Comparison of ENCODE assay signal across 14 mouse cellular contexts in genomic region chr4:132804331-132804730, GRCm38 (mm10). TPM values are rescaled to one million over a fixed set of nuclear protein-coding genes. Genes with fewer than 3 reads are reported as not detected.
DNase-seq lines count a peak whose midpoint lies in the region; ATAC-seq lines count a peak whose summit lies in the region.
"Had no signal": no experiment of that assay in that cellular context is flagged by ENCODE, and none has a peak within 500 bp of the region (broad histone marks: within the 10 kb centered on the region; RNA-seq: fewer than 3 reads in every experiment).

No protein-coding gene starts in this region.

- intact Hi-C loops in heart, postnatal 14 days (cut with DNase I) = no loop called here

- ATAC-seq in liver, embryonic 11.5 days (replicated peaks; ENCODE audit: low FRiP score) = no peak
- ATAC-seq in granulocyte monocyte progenitor cell, adult 5-6 weeks (replicated peaks; ENCODE audit: poor library complexity, severe bottlenecking) = peak; percentile 82
- ATAC-seq in midbrain, embryonic 16.5 days = no peak
- ATAC-seq: intestine, postnatal 0 days; Patski had no signal

- no peaks in the 10 kb centered on the region for H3K9me3 ChIP-seq in liver, embryonic 11.5 days (ENCODE audit: control insufficient read depth, low read length)
- no peaks in the 10 kb centered on the region for H3K9me3 ChIP-seq in midbrain, embryonic 16.5 days (replicated peaks; ENCODE audit: control insufficient read depth, low read length, poor library complexity, severe bottlenecking)
- H3K9me3 ChIP-seq: embryonic facial prominence, embryonic 13.5 days; heart, embryonic 10.5 days; limb, embryonic 10.5 days had no signal

- 65% methylated on average over 6 of the region's 6 CpGs for WGBS in liver, embryonic 11.5 days
- 94% methylated on average over 6 of the region's 6 CpGs for WGBS in midbrain, embryonic 16.5 days

- DNase-seq in liver = peak; percentile 29
- DNase-seq in liver, embryonic 11.5 days (ENCODE audit: low spot score) = no peak
- DNase-seq in B cell, adult 2 months = peak; percentile 63 to 66
- peak; percentile 42 to 65 for DNase-seq in monocyte, adult 2 months (ENCODE audit: low read depth in 1 of 2, low spot score in 2 of 2)
- no peak for DNase-seq in adrenal gland, postnatal 14 days
- DNase-seq in heart, postnatal 14 days = no peak
- DNase-seq: cerebellum, postnatal 10 days had no signal

- H3K4me3 ChIP-seq in liver, embryonic 11.5 days (ENCODE audit: low read depth, low read length) = no peak overlapping the region
- H3K4me3 ChIP-seq in midbrain, embryonic 16.5 days (ENCODE audit: low read depth, low read length) = no peak overlapping the region
- H3K4me3 ChIP-seq: embryonic facial prominence, embryonic 13.5 days; heart, embryonic 10.5 days; limb, embryonic 10.5 days had no signal

- H3K9ac ChIP-seq in liver, embryonic 11.5 days (ENCODE audit: low read depth, low read length) = no peak overlapping the region
- no peak overlapping the region for H3K9ac ChIP-seq in midbrain, embryonic 16.5 days (ENCODE audit: low read depth, low read length)
- H3K9ac ChIP-seq: embryonic facial prominence, embryonic 13.5 days had no signal

- H3K27me3 ChIP-seq in liver, embryonic 11.5 days (replicated peaks; ENCODE audit: control insufficient read depth, insufficient read depth, low read length) = no peaks in the 10 kb centered on the region
- H3K27me3 ChIP-seq in midbrain, embryonic 16.5 days (ENCODE audit: control insufficient read depth, insufficient read depth, low read depth, low read length) = no peaks in the 10 kb centered on the region
- H3K27me3 ChIP-seq: embryonic facial prominence, embryonic 13.5 days; Patski had no signal

- H3K36me3 ChIP-seq in liver, embryonic 11.5 days (ENCODE audit: control insufficient read depth, insufficient read depth, low read length) = no peaks in the 10 kb centered on the region
- no peaks in the 10 kb centered on the region for H3K36me3 ChIP-seq in midbrain, embryonic 16.5 days (ENCODE audit: control insufficient read depth, insufficient read depth, low read length)
- H3K36me3 ChIP-seq: embryonic facial prominence, embryonic 13.5 days; heart, embryonic 10.5 days; limb, embryonic 10.5 days had no signal

- no peak overlapping the region for H3K4me2 ChIP-seq in liver, embryonic 11.5 days
- H3K4me2 ChIP-seq in midbrain, embryonic 16.5 days (ENCODE audit: low read length) = no peak overlapping the region
- H3K4me2 ChIP-seq: embryonic facial prominence, embryonic 13.5 days had no signal

- peaks cover 3% of the 10 kb centered on the region for H3K4me1 ChIP-seq in liver, embryonic 11.5 days (replicated peaks; ENCODE audit: control insufficient read depth, insufficient read depth, low read length)
- no peaks in the 10 kb centered on the region for H3K4me1 ChIP-seq in midbrain, embryonic 16.5 days (ENCODE audit: control insufficient read depth, insufficient read depth, low read length)
- H3K4me1 ChIP-seq: embryonic facial prominence, embryonic 13.5 days had no signal

- H3K27ac ChIP-seq in liver, embryonic 11.5 days (ENCODE audit: low read depth, low read length) = no peak overlapping the region
- no peak overlapping the region for H3K27ac ChIP-seq in midbrain, embryonic 16.5 days (ENCODE audit: low read length)
- H3K27ac ChIP-seq: embryonic facial prominence, embryonic 13.5 days; heart, embryonic 10.5 days; limb, embryonic 10.5 days had no signal

RNA-seq across cellular contexts. Expression of gene Themis2, which starts 8.1 kb away (rescaled TPM):
- polyA plus RNA-seq in liver, embryonic 11.5 days (2014; fragmentation: Nextera tagmentation; extraction: Ambion mirVana) = 2.7 and 3.3 TPM in 2 replicates
- total RNA-seq in granulocyte monocyte progenitor cell, adult 5-6 weeks (2014; fragmentation: Nextera tagmentation) = 43.6 and 56.7 TPM in 2 replicates
- total RNA-seq in granulocyte monocyte progenitor cell, adult 5-6 weeks (2017) = 18.4 and 18.7 TPM in 2 replicates
- polyA plus RNA-seq in midbrain, embryonic 16.5 days (2015; fragmentation: Nextera tagmentation; extraction: Ambion mirVana) = 0.15 and 0.38 TPM in 2 replicates
- total RNA-seq in adrenal gland, postnatal 14 days (2021) = 2.0 and 4.9 TPM in 2 replicates
- total RNA-seq in heart, postnatal 14 days (2021) = 1 to 10 TPM; 1.5 to 1.8 TPM
- polyA plus RNA-seq: Patski had no signal

RNA-seq across cellular contexts. Expression of gene Rpa2, which starts 36.2 kb away (rescaled TPM):
- polyA plus RNA-seq in liver, embryonic 11.5 days (2014; fragmentation: Nextera tagmentation; extraction: Ambion mirVana) = 156 and 165 TPM in 2 replicates
- 87.0 and 114 TPM in 2 replicates for total RNA-seq in granulocyte monocyte progenitor cell, adult 5-6 weeks (2014; fragmentation: Nextera tagmentation)
- 66.8 and 69.9 TPM in 2 replicates for total RNA-seq in granulocyte monocyte progenitor cell, adult 5-6 weeks (2017)
- polyA plus RNA-seq in midbrain, embryonic 16.5 days (2015; fragmentation: Nextera tagmentation; extraction: Ambion mirVana) = 31.6 and 31.7 TPM in 2 replicates
- total RNA-seq in adrenal gland, postnatal 14 days (2021) = 15.9 and 16.6 TPM in 2 replicates
- 10 to 100 TPM; 11.2 to 12.4 TPM for total RNA-seq in heart, postnatal 14 days (2021)

RNA-seq across cellular contexts. Expression of gene Ppp1r8, which starts 38.6 kb away (rescaled TPM):
- 44.0 and 50.5 TPM in 2 replicates for polyA plus RNA-seq in liver, embryonic 11.5 days (2014; fragmentation: Nextera tagmentation; extraction: Ambion mirVana)
- 59.6 and 70.9 TPM in 2 replicates for total RNA-seq in granulocyte monocyte progenitor cell, adult 5-6 weeks (2014; fragmentation: Nextera tagmentation)
- 67.6 and 85.2 TPM in 2 replicates for total RNA-seq in granulocyte monocyte progenitor cell, adult 5-6 weeks (2017)
- polyA plus RNA-seq in midbrain, embryonic 16.5 days (2015; fragmentation: Nextera tagmentation; extraction: Ambion mirVana) = 58.2 and 58.5 TPM in 2 replicates
- 38.6 and 46.8 TPM in 2 replicates for total RNA-seq in adrenal gland, postnatal 14 days (2021)
- 10 to 100 TPM; 20.4 to 21.8 TPM for total RNA-seq in heart, postnatal 14 days (2021)

RNA-seq across cellular contexts. Expression of gene Smpdl3b, which starts 47.3 kb away (rescaled TPM):
- 2.9 and 3.2 TPM in 2 replicates for polyA plus RNA-seq in liver, embryonic 11.5 days (2014; fragmentation: Nextera tagmentation; extraction: Ambion mirVana)
- 0.47 TPM in 1 of 2 replicates, not detected in the other for total RNA-seq in granulocyte monocyte progenitor cell, adult 5-6 weeks (2014; fragmentation: Nextera tagmentation)
- total RNA-seq in granulocyte monocyte progenitor cell, adult 5-6 weeks (2017) = 1.7 TPM in 1 of 2 replicates, not detected in the other
- polyA plus RNA-seq in midbrain, embryonic 16.5 days (2015; fragmentation: Nextera tagmentation; extraction: Ambion mirVana) = 0.53 and 0.62 TPM in 2 replicates
- 2.1 and 3.3 TPM in 2 replicates for total RNA-seq in adrenal gland, postnatal 14 days (2021)
- under 1 TPM; 0.71 to 0.98 TPM for total RNA-seq in heart, postnatal 14 days (2021)

Comparison
In these comparisons a context has a peak if more than half of its experiments do, and no peak if none do; other contexts are left out.
1. DNase-seq: peak in liver (single experiment), B cell, adult 2 months (2 of 2) and monocyte, adult 2 months (2 of 2); none in liver, embryonic 11.5 days (single experiment), adrenal gland, postnatal 14 days (single experiment) and heart, postnatal 14 days (0 of 2).